Mouse (Mus musculus) mesoderm, embryonic 11.5 days (tissue): ENCODE measurements around the gene Ap2b1.
A peak's percentile ranks its signal among the peaks of the same experiment; 100 is the strongest.

ENCODE experiments used
- DNase-seq: peaks from one replicate; pipeline ENCODE4 v3.0.0-alpha.2; 2012; ENCODE audit warnings: low read depth, low spot score

The Ap2b1 gene

DNA sequence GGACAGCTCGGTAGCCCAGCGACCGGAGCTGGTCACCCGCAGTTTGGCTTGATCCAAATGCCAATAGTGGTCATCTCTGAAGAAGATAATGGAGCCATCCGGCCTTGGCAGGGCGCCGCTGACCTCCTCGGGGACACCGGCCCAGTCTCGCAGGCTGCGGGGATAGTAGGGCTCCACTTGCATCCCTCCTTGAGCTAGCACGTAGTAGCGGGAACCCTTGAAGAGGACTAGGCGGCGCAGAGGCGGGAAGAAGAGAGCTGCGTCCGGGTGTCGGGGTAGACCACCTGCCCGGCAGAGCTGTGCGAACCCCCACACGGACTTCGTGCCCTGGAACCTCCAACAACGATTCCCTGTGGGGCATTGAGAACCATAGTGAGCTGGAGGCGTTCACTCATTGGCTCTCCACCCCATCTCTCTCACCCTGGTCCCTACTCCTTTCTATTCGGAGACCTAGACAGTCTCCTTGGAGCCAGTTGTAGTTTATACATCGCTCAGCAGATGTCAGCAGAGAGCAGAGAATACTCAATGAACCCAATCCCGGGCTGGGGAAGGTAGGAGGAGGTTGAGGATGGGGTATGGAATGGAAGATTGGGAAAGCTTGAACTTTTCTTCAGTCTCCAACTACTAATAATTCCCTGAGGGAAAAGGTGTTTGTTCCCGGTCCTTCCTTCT lies 143.9 kb downstream of the Ap2b1 start:
- peak; percentile 81 for DNase-seq

DNA sequence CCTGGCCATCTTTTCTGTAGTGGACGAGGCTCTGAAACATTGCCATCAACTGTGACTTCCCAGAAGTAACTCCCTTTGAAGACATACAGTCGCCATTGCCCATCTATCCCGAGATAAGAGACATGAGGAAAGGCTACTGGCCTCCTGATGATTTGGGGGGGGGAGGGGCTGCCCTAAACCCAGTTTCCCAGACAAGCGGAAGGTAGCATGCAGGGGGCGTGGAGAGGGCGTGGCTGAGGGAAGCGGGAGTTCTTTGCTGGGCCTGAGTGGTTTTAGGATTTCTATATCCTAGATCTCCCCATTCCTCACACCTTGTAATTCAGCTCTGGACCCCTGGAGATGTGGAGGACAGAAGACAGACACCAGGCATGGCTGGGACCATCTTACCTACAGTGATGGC lies 145.0 kb downstream of the Ap2b1 start:
- DNase-seq = no peak

GRCm38 (mm10) chr11:83445001-83445400 lies 146.2 kb downstream of the Ap2b1 start:
- no peak for DNase-seq

DNA sequence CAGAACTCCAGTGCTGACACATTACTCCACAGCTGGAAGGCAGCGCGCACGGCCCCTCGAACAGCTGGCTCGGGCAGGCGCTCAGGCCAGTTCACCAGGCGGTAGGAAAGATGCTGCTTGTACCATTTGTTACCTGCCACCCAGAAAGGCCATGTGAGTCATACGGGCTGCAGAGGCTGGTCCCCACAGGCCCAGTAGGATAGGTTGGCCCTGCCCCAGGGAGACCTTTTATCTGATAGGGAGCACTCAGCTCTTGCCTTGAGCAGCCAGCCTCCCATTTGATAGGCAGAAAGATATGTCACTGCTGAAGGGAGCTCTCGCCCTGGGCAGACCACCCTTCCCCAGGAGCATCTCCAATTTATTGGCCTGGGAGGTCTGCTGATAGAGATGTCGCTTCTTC lies 148.8 kb downstream of the Ap2b1 start:
- DNase-seq = no peak

- DNase-seq = peak; percentile 56
Observed at GRCm38 (mm10) chr11:83448021-83448926, 149.4 kb downstream of the Ap2b1 start.

DNA sequence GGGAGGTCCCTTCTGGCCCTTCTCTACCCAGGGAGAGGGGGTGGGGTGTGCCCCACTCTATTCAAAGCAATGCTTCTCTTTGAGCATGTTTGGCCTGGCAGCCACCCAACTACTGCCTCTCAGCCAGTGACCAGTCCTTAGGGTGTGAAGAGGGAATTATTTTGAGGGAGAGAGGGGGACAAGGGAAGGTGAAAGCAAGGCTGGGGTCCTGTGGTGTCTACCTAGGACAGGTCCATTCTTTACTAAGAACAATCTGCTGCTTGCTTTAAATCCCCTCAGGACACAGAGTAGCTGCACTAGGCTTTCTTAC lies 150.1 kb downstream of the Ap2b1 start:
- no peak for DNase-seq

DNA sequence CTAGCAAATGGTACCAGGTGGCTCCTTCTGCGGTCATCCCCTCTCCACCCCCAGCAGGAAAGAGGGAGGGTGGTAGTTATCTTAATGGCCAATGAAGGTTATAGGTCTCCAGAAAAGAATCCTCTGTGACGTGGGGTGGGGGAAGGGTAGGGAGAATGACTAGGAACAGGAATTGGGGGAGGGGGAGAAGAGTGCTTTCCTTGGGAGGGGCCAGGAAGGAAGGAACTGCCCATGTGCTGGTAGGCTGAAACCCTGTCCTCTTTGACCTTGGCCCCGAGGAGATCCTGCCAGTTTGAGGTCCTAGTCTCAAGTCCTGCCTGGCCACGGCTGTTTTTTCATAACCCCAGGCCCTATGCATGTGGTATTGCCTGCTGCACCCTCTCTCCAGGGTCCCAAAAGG lies 150.5 kb downstream of the Ap2b1 start:
- no peak for DNase-seq

GRCm38 (mm10) chr11:83450550-83450949 lies 151.7 kb downstream of the Ap2b1 start:
- DNase-seq = no peak

- DNase-seq = no peak
Observed at GRCm38 (mm10) chr11:83451281-83451680, 152.5 kb downstream of the Ap2b1 start.

- DNase-seq = no peak
Observed at GRCm38 (mm10) chr11:83454548-83454947, 155.7 kb downstream of the Ap2b1 start.
